Mouse (Mus musculus) E14TG2a.4 (cell line): ENCODE measurements around the gene Gm2832.
"Not testable (repeated sequence)": the region's sequence is repeated elsewhere in the genome, so short reads cannot be mapped to it uniquely, and the experiment has no call there.

ENCODE experiments used
- CTCF ChIP-seq: conservative IDR thresholded peaks from 2 replicates; pipeline ENCODE4 v1.5.1; 2014; ENCODE audit warnings: low read length
- NANOG ChIP-seq: IDR thresholded peaks from 2 replicates; pipeline ENCODE4 v1.6.1; 2014; ENCODE audit warnings: borderline replicate concordance, low read length, mixed read lengths
- POU5F1 ChIP-seq: IDR thresholded peaks from 2 replicates; pipeline ENCODE4 v1.6.1; 2014; ENCODE audit warnings: low read length, borderline replicate concordance

GRCm38 (mm10) chr14:41264756-41265566 is 13.6 kb upstream of the Gm2832 start:
- peak; percentile 10 for TF ChIP-seq CTCF
- TF ChIP-seq NANOG, POU5F1: not testable (repeated sequence)
